In genomic region chr3:121239096-121239495, GRCm38 (mm10) we compare ENCODE assay signal across 17 mouse cellular contexts. TPM values are rescaled to one million over a fixed set of nuclear protein-coding genes. Genes with fewer than 3 reads are reported as not detected.
DNase-seq lines count a peak whose midpoint lies in the region; ATAC-seq and TF ChIP-seq lines count a peak whose summit lies in the region.
"Had no signal": no experiment of that assay in that cellular context is flagged by ENCODE, and none has a peak within 500 bp of the region (broad histone marks: within the 10 kb centered on the region; RNA-seq: fewer than 3 reads in every experiment).

No protein-coding gene starts in this region.

- H3K27ac ChIP-seq in cerebellum, adult 2 months (ENCODE audit: insufficient read depth, low read length): peak overlapping the region; percentile 11; the same call in 1 of the 2 replicates
- H3K27ac ChIP-seq in forebrain, embryonic 16.5 days (ENCODE audit: low read length): no peak overlapping the region
- H3K27ac ChIP-seq: embryonic facial prominence, embryonic 12.5 days; limb, embryonic 15.5 days; lung, embryonic 15.5 days; stomach, embryonic 15.5 days had no signal

- H3K27me3 ChIP-seq in cerebellum, adult 2 months (ENCODE audit: control insufficient read depth, insufficient read depth, low read length): no peaks in the 10 kb centered on the region
- H3K27me3 ChIP-seq in forebrain, embryonic 16.5 days (replicated peaks; ENCODE audit: control insufficient read depth, insufficient read depth, low read length): no peaks in the 10 kb centered on the region
- H3K27me3 ChIP-seq: embryonic facial prominence, embryonic 12.5 days; limb, embryonic 15.5 days; lung, embryonic 15.5 days; stomach, embryonic 15.5 days had no signal

- H3K4me2 ChIP-seq in forebrain, embryonic 16.5 days (ENCODE audit: low read length): no peak overlapping the region
- H3K4me2 ChIP-seq: embryonic facial prominence, embryonic 12.5 days; limb, embryonic 15.5 days; lung, embryonic 15.5 days; stomach, embryonic 15.5 days had no signal

- peak; percentile 51 to 73 for DNase-seq in cerebellum, adult 2 months
- no peak for DNase-seq in cerebellum, adult 11 months
- peak; percentile 54 for DNase-seq in left cerebral cortex, postnatal 4 days
- no peak for DNase-seq in left cerebral cortex, adult 11 months (ENCODE audit: low spot score)
- peak; percentile 63 for DNase-seq in brain, embryonic 14.5 days (ENCODE audit: low read depth)
- DNase-seq in urinary bladder, postnatal 36 days (ENCODE audit: low spot score in 2 of 2): no peak
- DNase-seq in kidney, postnatal 10 days: no peak
- DNase-seq: adrenal gland, adult 8-10 months; kidney, adult 11 months; kidney, postnatal 36 days had no signal

- H3K36me3 ChIP-seq in forebrain, embryonic 16.5 days (ENCODE audit: control insufficient read depth, insufficient read depth): no peaks in the 10 kb centered on the region
- H3K36me3 ChIP-seq: embryonic facial prominence, embryonic 12.5 days; hindbrain, embryonic 10.5 days; limb, embryonic 15.5 days; lung, embryonic 15.5 days; stomach, embryonic 15.5 days had no signal

- no peak overlapping the region for H3K4me3 ChIP-seq in cerebellum, adult 2 months (replicated peaks; ENCODE audit: insufficient read depth, low read depth, low read length)
- no peak overlapping the region for H3K4me3 ChIP-seq in forebrain, embryonic 16.5 days (replicated peaks; ENCODE audit: low read length)
- H3K4me3 ChIP-seq: embryonic facial prominence, embryonic 12.5 days; hindbrain, embryonic 10.5 days; limb, embryonic 15.5 days; lung, embryonic 15.5 days; megakaryocyte, embryonic 14.5 days; stomach, embryonic 15.5 days had no signal

- peak; percentile 60 for ATAC-seq in forebrain, embryonic 16.5 days

- TF ChIP-seq CTCF in cerebellum, adult 2 months (IDR thresholded peaks at IDR 0.05; ENCODE audit: borderline replicate concordance, insufficient read depth, low read depth, low read length): no peak
- no peak for TF ChIP-seq CTCF in brain, embryonic 14.5 days (IDR thresholded peaks at IDR 0.05; ENCODE audit: borderline replicate concordance, extremely low read depth, insufficient read depth, insufficient read length)

- no peak for TF ChIP-seq POLR2A in cerebellum, adult 2 months (IDR thresholded peaks at IDR 0.05; ENCODE audit: borderline replicate concordance, insufficient read depth, low read length)
- no peak for TF ChIP-seq POLR2A in brain, embryonic 14.5 days (IDR thresholded peaks at IDR 0.05; ENCODE audit: borderline replicate concordance, extremely low read depth, insufficient read depth, insufficient read length, poor library complexity, severe bottlenecking)

- 14% methylated on average over 8 of the region's 8 CpGs for WGBS in cerebellum, adult 2 months
- 22% methylated on average over 8 of the region's 8 CpGs for WGBS in forebrain, embryonic 16.5 days

- no peaks in the 10 kb centered on the region for H3K9me3 ChIP-seq in forebrain, embryonic 16.5 days (ENCODE audit: control insufficient read depth, low read length)
- H3K9me3 ChIP-seq: embryonic facial prominence, embryonic 12.5 days; hindbrain, embryonic 10.5 days; limb, embryonic 15.5 days; lung, embryonic 15.5 days; megakaryocyte, embryonic 14.5 days; stomach, embryonic 15.5 days had no signal

- intact Hi-C loops in left cerebral cortex, postnatal 4 days (cut with DNase I): no loop called here

- peaks cover 19% of the 10 kb centered on the region for H3K4me1 ChIP-seq in cerebellum, adult 2 months (ENCODE audit: control insufficient read depth, insufficient read depth, low read length)
- H3K4me1 ChIP-seq in forebrain, embryonic 16.5 days (replicated peaks; ENCODE audit: control insufficient read depth, insufficient read depth, low read length): peaks cover 13% of the 10 kb centered on the region
- H3K4me1 ChIP-seq: lung, embryonic 15.5 days; stomach, embryonic 15.5 days had no signal

- H3K9ac ChIP-seq in forebrain, embryonic 16.5 days (replicated peaks; ENCODE audit: low read depth, low read length): no peak overlapping the region
- H3K9ac ChIP-seq: embryonic facial prominence, embryonic 12.5 days; limb, embryonic 15.5 days; lung, embryonic 15.5 days; stomach, embryonic 15.5 days had no signal

RNA-seq across cellular contexts. Expression of gene Tmem56, which starts 43.8 kb away (rescaled TPM):
- polyA plus RNA-seq in cerebellum, adult 2 months (2012; rRNA removed): 31.2 and 35.4 TPM in 2 replicates
- 10 to 100 TPM; 17.2 to 19.2 TPM for total RNA-seq in left cerebral cortex, postnatal 4 days (2021)
- 2.3 and 2.5 TPM in 2 replicates for polyA plus RNA-seq in brain, embryonic 14.5 days (2012; rRNA removed)
- 3.5 and 3.8 TPM in 2 replicates for polyA plus RNA-seq in forebrain, embryonic 16.5 days (2015; fragmentation: Nextera tagmentation; extraction: Ambion mirVana)

RNA-seq across cellular contexts. Expression of gene Alg14, which starts 52.5 kb away (rescaled TPM):
- 24.6 and 27.1 TPM in 2 replicates for polyA plus RNA-seq in cerebellum, adult 2 months (2012; rRNA removed)
- total RNA-seq in left cerebral cortex, postnatal 4 days (2021): 10 to 100 TPM; 17.9 to 22.0 TPM
- polyA plus RNA-seq in brain, embryonic 14.5 days (2012; rRNA removed): 16.0 and 16.9 TPM in 2 replicates
- polyA plus RNA-seq in forebrain, embryonic 16.5 days (2015; fragmentation: Nextera tagmentation; extraction: Ambion mirVana): 29.8 and 35.7 TPM in 2 replicates

Comparison
In these comparisons a context has a peak if more than half of its experiments do, and no peak if none do; other contexts are left out.
1. DNase-seq: peak in cerebellum, adult 2 months (2 of 2), left cerebral cortex, postnatal 4 days (single experiment) and brain, embryonic 14.5 days (single experiment); none in cerebellum, adult 11 months (single experiment), left cerebral cortex, adult 11 months (single experiment), urinary bladder, postnatal 36 days (0 of 2) and kidney, postnatal 10 days (single experiment).